Mouse (Mus musculus) hindbrain, postnatal 0 days (tissue): ENCODE results near the gene Rheb. TPM values are rescaled to one million over a fixed set of nuclear protein-coding genes. Genes with fewer than 3 reads are reported as not detected.
"Not testable (repeated sequence)": the region's sequence is repeated elsewhere in the genome, so short reads cannot be mapped to it uniquely, and the experiment has no call there.

Source experiments
- ATAC-seq: fragments of 200-750 bp; cut with Nextera tagmentation; 2 replicates; pipeline ENCODE4 v1.8.0; 2017; ENCODE audit warnings: mild to moderate bottlenecking, moderate TSS enrichment, moderate library complexity
- DNase-seq: peaks from one replicate; pipeline ENCODE4 v3.0.0-alpha.2; 2015; ENCODE audit warnings: low spot score
- H3K27ac ChIP-seq: fragments of 300-500 bp; sonication (generic); 2 replicates; pipeline ENCODE4 v1.5.1; 2014; ENCODE audit warnings: mild to moderate bottlenecking
- H3K27me3 ChIP-seq: fragments of 300-500 bp; sonication (generic); 2 replicates; pipeline ENCODE4 v1.6.1; 2014; ENCODE audit warnings: low read length, mixed read lengths; ENCODE audit not compliant: insufficient read depth
- H3K36me3 ChIP-seq: fragments of 300-500 bp; sonication (generic); 2 replicates; pipeline ENCODE4 v1.6.1; 2014; ENCODE audit warnings: low read length, mixed read lengths; ENCODE audit not compliant: insufficient read depth
- H3K4me1 ChIP-seq: fragments of 300-500 bp; sonication (generic); 2 replicates; pipeline ENCODE4 v1.6.1; 2014; ENCODE audit warnings: antibody characterized with exemption, low read length, mixed read lengths; ENCODE audit not compliant: insufficient read depth
- H3K4me2 ChIP-seq: fragments of 300-500 bp; sonication (generic); 2 replicates; pipeline ENCODE4 v1.6.1; 2014; ENCODE audit warnings: low read depth, mild to moderate bottlenecking, low read length, moderate library complexity, mixed read lengths
- H3K4me3 ChIP-seq: fragments of 300-500 bp; sonication (generic); 2 replicates; pipeline ENCODE4 v1.5.1; 2014; ENCODE audit warnings: low read length
- H3K9ac ChIP-seq: fragments of 300-500 bp; sonication (generic); replicated peaks from 2 replicates; pipeline ENCODE4 v1.6.1; 2014; ENCODE audit warnings: mild to moderate bottlenecking, low read length, moderate library complexity, mixed read lengths
- H3K9me3 ChIP-seq: fragments of 300-500 bp; sonication (generic); 2 replicates; pipeline ENCODE4 v1.6.1; 2016; ENCODE audit warnings: low read length, mixed read lengths
- CTCF ChIP-seq: IDR thresholded peaks from 2 replicates; pipeline ENCODE4 v1.5.1; 2016; ENCODE audit warnings: antibody characterized with exemption, control low read depth, low read depth
- WGBS: fragments of 180-500 bp; shearing (Covaris S2); extraction: QIAGEN DNeasy Blood & Tissue Kit; methylation state at CpG from one replicate; pipeline ENCODE4 v1.1.7; 2014; 5-methylcytosine and 5-hydroxymethylcytosine counted together
- polyA plus RNA-seq: library from polyadenylated mRNA; unstranded; fragments of >200 nt; fragmentation: Nextera tagmentation; extraction: Ambion mirVana; gene quantifications from 2 replicates; pipeline ENCODE4 v1.2.1, GENCODE M21; 2015
- total RNA-seq: library from RNA; depleted of rRNA; stranded (reverse); fragments of >200 nt; gene quantifications from 2 replicates; pipeline ENCODE4 v1.2.3, GENCODE M21; 2014

Gene Rheb
- total and polyA plus RNA-seq, 2 experiments from 2014 or later: 78.4 to 287 TPM

DNA sequence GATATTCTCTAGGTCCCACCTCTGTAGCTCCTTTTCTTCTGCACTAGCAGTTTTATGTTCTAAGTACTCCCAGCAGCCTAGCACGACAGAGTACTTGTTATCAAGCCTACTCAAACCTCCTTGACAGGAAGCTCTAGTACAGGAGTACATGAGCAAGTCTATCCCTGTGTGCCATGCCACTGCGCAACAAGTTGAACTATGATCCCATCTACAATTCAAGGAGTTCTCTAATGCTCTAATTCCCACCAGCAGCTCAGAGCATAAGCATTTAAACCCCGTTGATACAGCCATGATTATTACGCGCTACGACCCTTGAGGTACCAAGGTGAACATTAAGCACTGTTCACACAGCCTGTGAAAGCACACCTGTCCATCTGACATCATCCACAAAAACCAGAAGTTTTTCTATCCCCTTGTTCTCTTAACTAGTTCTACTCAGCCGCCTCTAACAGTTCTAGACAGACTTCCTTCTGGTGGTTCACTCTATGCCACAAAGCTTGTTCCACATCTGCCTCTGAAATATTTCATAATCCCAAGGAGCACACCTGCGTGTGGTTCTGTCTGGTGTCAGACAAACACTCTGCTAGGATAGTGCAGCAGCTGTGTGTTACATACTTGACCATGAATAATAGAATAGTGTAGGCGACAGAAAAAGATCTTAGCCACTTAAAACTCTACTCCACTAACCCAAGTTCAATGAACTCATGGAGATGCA lies 16.2 kb downstream of the Rheb start:
- no peak for TF ChIP-seq CTCF
- no peaks in the 10 kb centered on the region for H3K27me3 ChIP-seq
- H3K9ac ChIP-seq: no peak overlapping the region
- no peaks in the 10 kb centered on the region for H3K36me3 ChIP-seq
- 87% methylated on average over 9 of the region's 9 CpGs for WGBS
- H3K4me1 ChIP-seq: 0 out of 2 replicates have a peak, but pooled peaks cover 4% of the 10 kb centered on the region
- H3K4me2 ChIP-seq: no peak overlapping the region
- no peaks in the 10 kb centered on the region for H3K9me3 ChIP-seq
- no peak for ATAC-seq
- no peak overlapping the region for H3K4me3 ChIP-seq
- DNase-seq: no peak
- no peak overlapping the region for H3K27ac ChIP-seq

DNA sequence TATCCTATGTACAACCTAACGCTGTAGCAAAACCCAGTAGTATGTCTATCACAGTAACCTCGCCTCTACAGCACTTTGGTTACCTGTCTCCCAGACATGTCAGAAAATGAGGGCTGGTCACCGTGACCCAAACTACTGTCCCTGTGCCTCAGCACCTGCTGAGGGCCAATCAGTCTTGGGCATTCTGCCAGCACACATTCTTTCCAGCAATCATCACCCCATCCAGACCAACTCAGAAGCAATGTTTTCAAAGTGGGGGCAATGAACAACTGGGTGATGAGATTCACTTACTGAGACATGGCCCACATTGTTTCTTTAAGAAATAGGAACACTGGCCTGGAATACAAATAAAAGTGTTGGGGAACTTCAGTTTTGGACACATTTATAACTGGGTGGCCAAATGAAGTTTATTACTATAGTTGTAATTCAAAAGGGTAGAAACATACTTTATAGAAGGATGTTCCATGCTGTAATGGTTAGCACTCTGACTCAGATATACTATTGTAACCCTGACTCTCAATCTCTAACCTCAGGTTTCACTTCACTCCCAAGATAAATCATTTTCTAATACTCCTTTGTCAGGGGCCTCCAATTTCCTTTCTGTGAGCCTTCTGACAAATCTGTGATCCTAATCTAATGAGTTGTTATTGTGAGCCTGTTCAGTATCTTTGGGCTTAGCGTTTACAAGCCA lies 16.9 kb downstream of the Rheb start:
- H3K4me1 ChIP-seq: 0 out of 2 replicates have a peak, but pooled peaks cover 9% of the 10 kb centered on the region
- H3K36me3 ChIP-seq: no peaks in the 10 kb centered on the region
- H3K27ac ChIP-seq: no peak overlapping the region
- DNase-seq (no peak), ATAC-seq (no peak)
- H3K4me3 ChIP-seq: no peak overlapping the region
- no peak for TF ChIP-seq CTCF
- no peak overlapping the region for H3K9ac ChIP-seq
- 74% methylated on average over 4 of the region's 4 CpGs for WGBS
- H3K27me3 ChIP-seq: no peaks in the 10 kb centered on the region
- H3K4me2 ChIP-seq: no peak overlapping the region
- no peaks in the 10 kb centered on the region for H3K9me3 ChIP-seq

DNA sequence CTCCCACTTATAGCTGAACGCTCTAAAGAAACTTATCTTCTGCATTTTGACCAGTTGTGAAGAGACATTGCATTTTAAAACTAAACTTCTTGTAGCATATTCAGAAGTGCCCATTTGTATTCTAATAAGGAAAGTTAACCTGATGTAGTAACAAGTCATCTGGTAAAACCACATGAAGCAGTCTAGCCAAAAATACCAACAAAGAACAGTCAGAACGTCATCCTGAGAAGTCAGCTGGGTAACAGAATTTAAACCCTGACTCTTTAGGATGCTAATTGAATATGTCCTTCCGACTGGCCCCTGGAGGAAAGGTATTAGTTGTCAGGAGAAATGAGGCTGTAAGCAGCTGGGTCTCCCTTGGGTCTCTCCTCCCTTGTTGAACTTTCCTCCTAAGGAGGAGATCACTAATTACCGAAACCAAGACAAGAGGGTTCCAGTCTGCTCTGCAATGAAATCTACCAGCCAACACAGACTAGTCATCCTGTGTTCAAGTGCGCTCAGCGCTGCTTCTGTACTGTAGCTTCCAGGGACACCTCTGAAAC lies 18.5 kb downstream of the Rheb start:
- 0 out of 2 replicates have a peak, but pooled peaks cover 10% of the 10 kb centered on the region for H3K4me1 ChIP-seq
- no peaks in the 10 kb centered on the region for H3K9me3 ChIP-seq
- DNase-seq: no peak
- no peak overlapping the region for H3K9ac ChIP-seq
- H3K4me2 ChIP-seq: no peak overlapping the region
- no peak for TF ChIP-seq CTCF
- H3K27me3 ChIP-seq: no peaks in the 10 kb centered on the region
- ATAC-seq: no peak
- 66% methylated on average over 6 of the region's 6 CpGs for WGBS
- H3K4me3 ChIP-seq: no peak overlapping the region
- no peak overlapping the region for H3K27ac ChIP-seq
- no peaks in the 10 kb centered on the region for H3K36me3 ChIP-seq

DNA sequence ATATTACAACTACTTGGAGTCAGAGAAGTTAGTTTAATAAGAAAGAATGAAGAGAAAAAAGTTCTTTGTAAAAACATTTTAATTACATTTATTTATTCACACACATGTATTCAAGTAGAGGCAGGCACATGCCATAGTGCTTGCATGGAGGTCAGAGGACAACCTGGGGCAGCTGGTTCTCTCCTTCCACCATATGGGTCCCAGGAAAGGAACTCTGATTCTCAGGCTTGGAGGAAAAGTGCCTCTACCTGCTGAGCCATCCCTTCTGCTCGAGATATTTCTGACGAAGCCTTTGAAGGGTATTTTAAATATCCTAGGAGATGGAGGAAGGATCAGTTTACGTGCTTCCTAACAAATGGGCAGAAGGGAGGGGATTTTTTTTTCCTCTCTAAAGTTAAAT lies 19.6 kb downstream of the Rheb start:
- DNase-seq: no peak
- Histone ChIP-seq H3K27ac (no peak overlapping the region), H3K9ac (no peak overlapping the region), H3K4me1 (0 out of 2 replicates have a peak, but pooled peaks cover 10% of the 10 kb centered on the region), H3K9me3 (no peaks in the 10 kb centered on the region), H3K4me2 (no peak overlapping the region), H3K36me3 (no peaks in the 10 kb centered on the region), H3K4me3 (no peak overlapping the region), H3K27me3 (no peaks in the 10 kb centered on the region)
- no peak for ATAC-seq
- no peak for TF ChIP-seq CTCF
- 65% methylated on average over 3 of the region's 3 CpGs for WGBS

DNA sequence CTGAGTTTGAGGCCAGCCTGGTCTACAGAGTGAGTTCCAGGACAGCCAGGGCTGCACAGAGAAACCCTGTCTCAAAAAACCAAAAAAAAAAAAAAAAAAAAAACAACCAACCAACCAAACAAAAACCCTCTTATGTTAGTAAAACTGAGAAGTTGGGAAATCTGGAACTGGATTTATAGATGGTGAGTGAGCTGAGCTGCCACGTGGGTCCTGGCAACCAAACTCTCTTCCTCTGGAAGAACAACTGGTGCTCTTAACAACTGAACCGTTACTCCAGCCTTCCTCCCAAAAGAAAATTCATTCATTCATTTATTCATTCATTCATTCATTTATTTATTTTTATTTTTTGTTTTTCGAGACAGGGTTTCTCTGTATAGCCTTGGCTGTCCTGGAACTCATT lies 20.2 kb downstream of the Rheb start:
- not testable (repeated sequence) for ATAC-seq, H3K36me3 ChIP-seq, DNase-seq, H3K9me3 ChIP-seq, H3K27me3 ChIP-seq, H3K4me3 ChIP-seq, H3K27ac ChIP-seq, H3K4me2 ChIP-seq, H3K9ac ChIP-seq
- 0 out of 2 replicates have a peak, but pooled peaks cover 10% of the 10 kb centered on the region for H3K4me1 ChIP-seq
- 77% methylated on average over 3 of the region's 3 CpGs for WGBS

DNA sequence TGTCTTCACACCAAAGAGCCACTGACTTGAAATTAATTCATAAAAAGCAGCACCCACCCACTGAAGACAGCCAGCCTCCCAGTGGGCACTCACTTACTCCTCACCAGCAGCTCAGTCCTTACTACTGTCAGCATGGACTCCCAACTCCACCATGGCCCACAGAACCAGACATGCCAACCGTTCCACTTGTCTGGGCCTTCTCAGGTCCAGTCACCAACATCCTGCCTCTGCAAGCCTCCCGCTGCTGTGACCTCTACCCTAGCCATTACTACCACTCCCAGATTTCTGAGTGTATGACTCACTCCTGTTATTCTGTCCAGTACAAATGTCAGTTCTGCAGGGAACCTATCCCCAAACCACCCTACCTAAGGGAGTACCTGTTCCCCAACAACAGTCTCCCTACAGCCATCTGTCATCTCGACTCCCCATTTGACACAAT lies 21.0 kb downstream of the Rheb start:
- H3K4me2 ChIP-seq: no peak overlapping the region
- H3K9me3 ChIP-seq: no peaks in the 10 kb centered on the region
- DNase-seq (no peak), ATAC-seq (no peak)
- no peak overlapping the region for H3K4me3 ChIP-seq
- H3K36me3 ChIP-seq: peaks cover 9% of the 10 kb centered on the region; the same call in 1 of the 2 replicates
- 0 out of 2 replicates have a peak, but pooled peaks cover 10% of the 10 kb centered on the region for H3K4me1 ChIP-seq
- no peak overlapping the region for H3K9ac ChIP-seq
- WGBS: 76% methylated on average over 3 of the region's 3 CpGs
- no peaks in the 10 kb centered on the region for H3K27me3 ChIP-seq
- TF ChIP-seq CTCF: no peak
- H3K27ac ChIP-seq: peak overlapping the region; percentile 56; the same call in 1 of the 2 replicates
